Mouse (Mus musculus) ES-Bruce4 (cell line): Measurements from ENCODE around the gene Lrpprc.

Experiments used
- CTCF ChIP-seq: IDR thresholded peaks from one replicate; pipeline ENCODE4 v1.8.1; 2011; ENCODE audit warnings: low read depth, low read length
- EP300 ChIP-seq: IDR thresholded peaks from 2 replicates; pipeline ENCODE4 v1.6.1; 2011; ENCODE audit warnings: low read depth, low read length; ENCODE audit not compliant: insufficient read depth
- POLR2A ChIP-seq: IDR thresholded peaks from one replicate; pipeline ENCODE4 v1.8.1; 2011; ENCODE audit warnings: low read length; ENCODE audit not compliant: insufficient read depth

DNA sequence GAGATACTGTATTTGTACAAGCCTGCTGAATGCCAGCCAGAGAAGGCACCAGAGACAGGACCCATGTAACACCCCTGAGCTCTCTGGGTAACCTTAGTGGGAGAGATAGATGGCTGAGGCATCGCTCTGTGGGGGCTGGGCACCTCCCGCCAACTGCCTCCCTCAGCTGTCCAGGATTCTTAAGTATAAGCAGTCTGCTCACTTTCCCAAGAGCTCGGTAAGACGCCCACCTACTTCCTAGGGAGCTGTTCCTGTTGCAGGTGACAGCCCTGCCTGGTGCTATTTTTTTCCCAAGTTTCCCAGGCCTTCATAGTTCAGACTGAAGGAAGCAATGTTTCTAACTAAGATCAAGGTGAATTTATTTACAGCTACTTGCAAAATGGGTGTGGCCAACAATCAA is 115.4 kb downstream of the Lrpprc start:
- TF ChIP-seq POLR2A: no peak
- no peak for TF ChIP-seq CTCF
- TF ChIP-seq EP300: no peak
